Comparison of ENCODE assay signal across 8 mouse cellular contexts in the genomic region with DNA sequence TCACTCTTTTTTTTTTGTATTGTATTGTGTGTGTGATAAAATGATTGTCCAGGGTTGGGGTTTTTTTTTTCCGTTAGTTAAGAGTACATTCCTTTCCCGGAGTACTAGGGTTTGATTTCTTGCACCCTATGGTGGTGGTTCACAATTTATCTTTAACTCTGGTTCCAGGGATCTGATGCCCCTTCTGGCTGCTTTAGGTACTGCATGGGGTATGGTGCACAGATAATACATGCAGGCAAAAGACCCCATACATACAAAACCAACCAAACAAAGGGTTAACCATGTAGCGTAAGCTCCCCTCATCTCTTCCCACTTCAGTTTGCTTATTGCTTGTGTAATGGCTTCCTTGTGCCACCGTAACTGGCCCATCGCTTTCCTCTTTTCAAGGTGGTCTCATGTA. TPM values are rescaled to one million over a fixed set of nuclear protein-coding genes. Genes with fewer than 3 reads are reported as not detected.
DNase-seq lines count a peak whose midpoint lies in the region.

No protein-coding gene starts in this region.

- DNase-seq in heart, adult 8-10 months (ENCODE audit: low spot score) = peak; percentile 28
- DNase-seq in heart, postnatal 25 days (ENCODE audit: low spot score) = no peak
- DNase-seq in right cerebral cortex, postnatal 14 days = peak; percentile 21
- DNase-seq in right cerebral cortex, postnatal 36 days (ENCODE audit: low spot score in 2 of 2) = no peak
- DNase-seq in embryo, embryonic 10.5 days (ENCODE audit: low spot score) = peak; percentile 71
- peak; percentile 28 for DNase-seq in lung, postnatal 25 days (ENCODE audit: low spot score)
- DNase-seq in thymus, postnatal 25 days = peak; percentile 74
- no peak for DNase-seq in right cerebral cortex, adult 18-20 months

- intact Hi-C loops in heart, postnatal 25 days (cut with DNase I) = no loop called here

RNA-seq across cellular contexts. Expression of a gene that starts 10.7 kb away (rescaled TPM):
- total RNA-seq in heart, adult 8-10 months (2022) = 10 to 100 TPM; 13.2 to 14.9 (median 14.3) TPM
- 10 to 100 TPM; 14.5 to 15.5 TPM for total RNA-seq in heart, postnatal 25 days (2021)

RNA-seq across cellular contexts. Expression of a gene that starts 33.9 kb away (rescaled TPM):
- total RNA-seq in heart, adult 8-10 months (2022) = 10 to 100 TPM; 20.9 to 25.9 (median 22.3) TPM
- 10 to 100 TPM; 19.0 to 21.6 TPM for total RNA-seq in heart, postnatal 25 days (2021)

RNA-seq across cellular contexts. Expression of a gene that starts 34.0 kb away (rescaled TPM):
- 10 to 100 TPM; 30.5 to 35.7 (median 34.9) TPM for total RNA-seq in heart, adult 8-10 months (2022)
- total RNA-seq in heart, postnatal 25 days (2021) = 10 to 100 TPM; 32.2 to 34.5 TPM

Comparison
In these comparisons a context has a peak if more than half of its experiments do, and no peak if none do; other contexts are left out.
1. DNase-seq: peak in heart, adult 8-10 months (single experiment), right cerebral cortex, postnatal 14 days (single experiment), embryo, embryonic 10.5 days (single experiment), lung, postnatal 25 days (single experiment) and thymus, postnatal 25 days (single experiment); none in heart, postnatal 25 days (single experiment), right cerebral cortex, postnatal 36 days (0 of 2) and right cerebral cortex, adult 18-20 months (single experiment).